Mouse (Mus musculus) layer of hippocampus, adult 11-12 months (tissue): ENCODE measurements around the gene Sumo3.

Experiments used
- DNase-seq: peaks from one replicate; pipeline ENCODE4 v3.0.0; 2022; ENCODE audit warnings: low spot score

Sumo3 gene

DNA sequence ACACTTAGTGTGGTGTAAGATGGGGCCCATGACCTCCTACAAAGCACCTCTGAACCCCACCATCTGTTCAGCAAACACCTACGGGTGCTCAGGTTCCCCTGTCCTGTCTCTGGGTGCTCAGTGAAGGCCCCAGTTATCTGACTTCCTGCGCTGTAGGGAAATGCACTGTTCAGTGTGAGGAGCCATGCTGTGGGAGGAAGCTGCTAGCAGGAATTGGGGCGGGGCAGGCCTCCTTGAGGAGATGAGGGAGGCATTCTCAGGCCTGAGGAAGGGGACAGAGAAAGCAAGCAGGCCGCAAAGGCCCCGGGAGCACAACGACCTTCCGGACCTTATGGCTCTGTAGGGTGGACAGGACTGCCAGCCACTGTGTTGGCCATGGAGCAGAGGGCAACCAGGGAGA is 16.8 kb upstream of the Sumo3 start:
- no peak for DNase-seq

GRCm38 (mm10) chr10:77589749-77590148 is 16.1 kb upstream of the Sumo3 start:
- DNase-seq: no peak

DNA sequence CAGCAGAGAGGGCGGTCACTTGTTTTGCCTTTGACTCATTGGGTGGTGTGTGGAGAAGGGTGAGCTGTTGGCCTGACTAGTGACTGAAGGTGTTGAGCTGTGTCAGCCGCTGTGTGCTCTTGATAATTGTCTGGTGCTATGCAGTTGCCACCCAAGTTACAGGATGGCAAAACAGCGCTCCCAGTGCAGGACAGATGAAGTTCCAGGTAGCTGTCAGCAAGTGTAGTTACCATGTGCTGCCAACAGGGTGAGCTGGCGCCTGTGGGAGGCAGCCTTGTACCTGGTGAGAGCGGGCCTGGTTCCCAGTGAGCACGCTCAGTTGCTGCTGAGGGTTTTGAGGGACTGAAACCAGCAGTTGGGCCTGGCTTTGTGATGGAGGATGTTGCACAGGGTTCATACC is 15.1 kb upstream of the Sumo3 start:
- DNase-seq: no peak

- DNase-seq: no peak
Measured at GRCm38 (mm10) chr10:77591546-77591945, 14.4 kb upstream of the Sumo3 start.

DNA sequence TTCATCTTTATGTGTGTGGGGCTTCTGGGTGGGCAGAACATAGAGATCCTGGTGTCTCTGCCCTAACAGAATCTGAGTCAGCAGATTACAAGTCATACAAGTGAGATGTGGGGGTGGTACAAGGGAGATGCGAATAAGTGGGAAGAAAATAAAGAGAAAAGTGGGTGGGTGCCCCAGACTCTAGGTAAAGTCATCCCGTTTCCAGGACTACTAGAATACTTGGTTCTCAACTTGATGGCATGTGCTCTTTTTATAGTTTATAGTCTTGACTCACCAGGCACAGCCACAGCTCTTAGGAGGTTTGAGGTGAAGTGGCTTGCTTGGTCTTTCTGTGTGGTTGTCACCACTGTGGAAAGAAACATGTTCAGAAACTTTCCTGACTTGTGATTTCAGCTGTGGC is 9.8 kb upstream of the Sumo3 start:
- DNase-seq: no peak

GRCm38 (mm10) chr10:77603021-77603420 is 2.9 kb upstream of the Sumo3 start:
- no peak for DNase-seq

GRCm38 (mm10) chr10:77604111-77604510 is 1.8 kb upstream of the Sumo3 start:
- DNase-seq: no peak

- no peak for DNase-seq
Measured at GRCm38 (mm10) chr10:77604958-77605357, 939 bp upstream of the Sumo3 start.

DNA sequence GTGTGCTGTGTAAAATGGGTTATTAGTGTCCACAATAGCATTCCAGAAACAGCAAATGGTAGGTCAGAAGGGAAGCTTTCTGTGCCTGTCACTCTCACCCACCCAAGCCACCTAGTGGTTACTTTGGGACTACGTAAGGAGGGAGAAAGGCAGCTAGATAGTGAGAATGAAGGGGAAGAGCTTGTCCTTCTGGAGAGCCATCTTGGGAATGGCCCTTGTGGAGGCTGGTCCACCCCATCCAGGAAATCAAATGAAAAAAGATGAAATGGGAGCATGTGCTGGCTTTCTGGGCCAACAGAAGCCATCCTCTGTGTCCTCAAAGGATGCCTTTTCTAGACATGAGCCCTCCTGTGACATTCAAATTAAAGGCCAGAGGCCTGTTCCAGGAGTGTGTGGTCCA is 529 bp upstream of the Sumo3 start:
- DNase-seq: no peak

GRCm38 (mm10) chr10:77606855-77607254 is 958 bp downstream of the Sumo3 start:
- no peak for DNase-seq

DNA sequence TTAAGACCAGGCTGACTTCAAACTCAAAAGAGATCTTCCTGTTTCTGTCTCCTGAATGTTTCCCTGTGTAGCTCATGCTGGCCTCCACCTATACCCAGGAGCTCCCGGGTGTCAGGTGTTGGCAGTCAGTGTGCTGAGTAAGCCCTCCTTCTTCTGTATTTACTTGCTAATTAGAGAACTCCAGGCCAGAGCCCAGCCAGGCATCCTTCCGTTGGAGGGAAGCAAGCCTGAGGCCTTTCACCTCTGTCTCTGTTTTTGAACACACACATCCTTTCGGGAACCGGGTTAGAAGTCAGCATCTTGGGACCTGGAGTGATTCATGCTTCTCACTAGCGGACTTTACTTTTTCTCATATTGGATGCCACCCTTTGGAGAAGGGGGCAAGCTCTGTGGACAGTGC is 1.5 kb downstream of the Sumo3 start:
- DNase-seq: no peak

DNA sequence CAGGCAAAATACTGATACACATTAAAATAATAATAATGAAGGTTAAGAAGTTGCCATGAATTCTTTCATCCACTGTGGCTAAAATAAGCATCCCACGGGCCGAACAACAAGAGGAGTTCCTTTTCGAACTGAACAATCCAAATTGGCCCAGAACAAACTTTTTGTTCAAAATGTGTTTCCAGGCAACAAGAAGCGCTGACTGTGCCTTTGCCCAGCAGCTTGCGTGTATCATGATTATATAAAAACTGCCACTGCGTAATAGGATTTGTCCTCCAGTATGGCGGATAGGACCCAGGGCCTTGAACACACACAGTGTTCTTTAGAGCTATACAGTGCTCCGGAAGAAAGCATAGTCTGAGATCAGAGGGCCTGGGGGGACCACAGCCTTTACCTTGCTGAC is 2.7 kb downstream of the Sumo3 start:
- DNase-seq: no peak

DNA sequence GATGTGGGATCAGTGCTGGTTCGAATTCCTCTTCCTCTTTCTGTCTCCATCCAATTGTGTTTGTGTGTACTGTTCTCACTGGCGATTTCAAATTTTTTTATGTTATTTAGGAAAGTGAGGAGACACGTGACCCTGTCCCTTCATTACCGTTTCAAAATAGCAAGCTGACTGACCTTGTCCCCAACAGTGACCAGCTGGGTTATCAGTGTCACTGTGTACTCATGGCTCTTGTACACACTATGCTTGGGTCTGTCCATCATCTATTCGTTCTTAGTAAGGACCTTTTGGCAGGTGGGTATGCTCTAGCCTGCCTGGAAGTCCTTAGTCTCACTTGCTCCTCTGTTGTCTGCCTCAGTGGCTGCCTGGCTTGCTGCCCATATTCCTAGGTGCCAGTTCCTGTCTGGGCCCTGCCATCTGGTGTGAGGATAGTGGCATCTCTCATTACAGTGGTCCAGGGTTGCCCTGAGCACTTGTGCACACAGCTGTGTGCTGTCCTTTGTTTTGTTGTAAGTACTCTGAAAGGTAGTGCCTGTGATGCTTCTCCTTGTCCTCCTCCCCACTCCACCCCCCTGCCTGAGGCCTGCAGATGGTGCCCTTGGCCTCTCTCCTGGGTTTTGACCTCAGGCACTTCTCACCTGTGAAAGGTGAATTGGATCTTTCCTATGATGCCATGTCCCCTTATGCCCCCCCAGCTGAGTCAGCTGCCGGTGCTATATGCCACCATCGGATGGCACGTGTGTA is 4.5 kb downstream of the Sumo3 start:
- DNase-seq: no peak

- DNase-seq: no peak
Measured at GRCm38 (mm10) chr10:77613409-77613808, 7.5 kb downstream of the Sumo3 start.

GRCm38 (mm10) chr10:77615647-77616046 is 9.8 kb downstream of the Sumo3 start:
- DNase-seq: no peak

- no peak for DNase-seq
Measured at GRCm38 (mm10) chr10:77616166-77616565, 10.3 kb downstream of the Sumo3 start.

- no peak for DNase-seq
Measured at GRCm38 (mm10) chr10:77616926-77617325, 11.0 kb downstream of the Sumo3 start.

GRCm38 (mm10) chr10:77621546-77621945 is 15.6 kb downstream of the Sumo3 start:
- no peak for DNase-seq

GRCm38 (mm10) chr10:77622055-77622988 is 16.4 kb downstream of the Sumo3 start, which contains the start of gene Ube2g2:
Gene Ube2g2, plus strand, starts transcription at chr10:77622275.
- peak; percentile 91 for DNase-seq

DNA sequence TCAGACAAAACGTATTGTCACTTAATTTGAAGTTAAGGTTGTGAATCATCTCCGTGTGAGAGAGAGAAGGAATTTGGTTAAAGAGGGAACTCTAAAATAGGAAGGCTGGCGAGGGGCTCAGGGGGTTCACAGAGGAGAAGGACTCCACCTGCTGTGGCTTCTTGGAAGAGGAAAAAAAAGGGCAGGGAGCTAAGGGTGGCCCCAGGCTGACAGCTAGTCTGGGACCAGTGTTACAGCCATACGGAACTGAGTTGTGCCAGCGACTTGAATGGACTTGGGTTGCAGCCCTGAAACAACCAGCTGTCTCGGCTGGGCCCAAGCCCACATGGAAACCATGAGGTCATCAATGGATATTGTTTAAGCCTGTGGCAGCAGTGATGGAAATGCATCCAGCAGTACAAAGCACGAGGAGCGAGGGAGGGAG is 17.2 kb downstream of the Sumo3 start:
- DNase-seq: peak; percentile 65

GRCm38 (mm10) chr10:77623639-77624400 is 17.9 kb downstream of the Sumo3 start:
- DNase-seq: no peak

GRCm38 (mm10) chr10:77624570-77624995 is 18.7 kb downstream of the Sumo3 start:
- peak; percentile 70 for DNase-seq
